Mouse (Mus musculus) liver, postnatal 0 days (tissue): Measurements from ENCODE around the gene Cyb5rl.

Experiments used
- CTCF ChIP-seq: sonication (generic); IDR thresholded peaks from 2 replicates; pipeline ENCODE4 v1.5.1; 2016; ENCODE audit warnings: antibody characterized with exemption, low read depth
- EP300 ChIP-seq: IDR thresholded peaks from 2 replicates; pipeline ENCODE4 v1.6.1; 2016; ENCODE audit warnings: antibody characterized with exemption, low read depth, mild to moderate bottlenecking

GRCm38 (mm10) chr4:107135663-107136062 is 68.9 kb downstream of the Cyb5rl start:
- TF ChIP-seq CTCF (no peak), EP300 (no peak)
